Mouse (Mus musculus): Measurements from ENCODE around the gene Gsk3a.

The Gsk3a gene

DNA sequence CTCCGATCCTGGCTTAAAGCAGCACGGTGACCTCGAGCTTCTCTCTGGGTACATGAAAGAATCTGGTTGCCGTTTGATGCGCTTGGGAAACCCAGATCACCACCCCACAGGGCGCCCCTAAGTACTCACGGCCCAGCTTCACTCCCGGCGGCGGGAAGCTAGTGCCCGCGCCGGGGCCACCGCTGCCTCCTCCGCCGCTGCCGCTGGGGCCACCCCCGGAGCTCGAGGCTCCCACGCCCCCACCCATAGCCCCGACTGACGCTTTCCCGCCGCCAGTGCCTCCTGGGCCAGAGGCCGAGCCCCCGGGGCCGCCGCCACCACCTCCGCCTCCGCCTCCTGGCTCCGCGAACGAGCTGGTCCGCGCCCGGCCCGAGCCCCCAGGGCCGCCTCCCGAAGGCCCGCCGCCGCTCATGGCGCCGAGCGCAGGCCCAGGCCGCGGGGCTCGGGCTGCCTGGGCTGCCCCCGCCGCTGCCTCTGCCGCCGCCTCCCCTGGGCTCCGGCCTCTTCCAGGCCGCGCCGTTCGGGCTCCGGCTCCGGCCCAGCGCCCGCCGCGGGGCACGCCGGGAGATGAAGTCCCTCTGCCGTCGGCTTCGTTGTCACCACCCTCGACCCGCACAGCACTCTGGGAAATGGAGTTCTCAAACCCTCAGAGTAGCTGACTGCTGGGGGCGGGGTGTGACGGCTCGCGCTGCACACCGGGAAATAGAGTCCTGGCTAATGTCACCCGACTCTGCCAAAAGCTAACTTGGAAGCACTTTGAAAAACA is at the start of gene Gsk3a:
TSS of gene Gsk3a (minus strand) at position 603 of the 766 bp plus-strand sequence.
- peak; percentile 94 for DNase-seq (ENCODE audit: low read depth, low spot score)

DNA sequence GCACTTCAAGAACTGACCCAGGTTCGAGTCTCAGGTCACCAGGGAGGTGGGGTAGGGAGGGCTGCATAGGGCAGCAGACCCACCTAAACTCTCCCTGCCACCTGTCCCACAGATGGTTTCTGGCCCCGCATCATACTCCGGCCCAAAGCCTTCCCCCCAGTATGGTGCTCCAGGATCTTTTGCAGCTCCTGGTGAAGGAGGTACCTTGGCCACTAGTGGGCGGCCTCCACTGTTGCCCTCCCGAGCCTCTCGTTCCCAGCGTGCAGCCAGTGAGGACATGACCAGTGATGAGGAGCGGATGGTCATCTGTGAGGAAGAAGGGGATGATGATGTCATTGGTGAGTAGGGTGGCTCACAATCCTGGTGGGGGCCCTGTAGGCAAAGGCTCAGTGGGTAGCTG is 49.3 kb upstream of the Gsk3a start:
- DNase-seq (ENCODE audit: low read depth, low spot score): no peak

DNA sequence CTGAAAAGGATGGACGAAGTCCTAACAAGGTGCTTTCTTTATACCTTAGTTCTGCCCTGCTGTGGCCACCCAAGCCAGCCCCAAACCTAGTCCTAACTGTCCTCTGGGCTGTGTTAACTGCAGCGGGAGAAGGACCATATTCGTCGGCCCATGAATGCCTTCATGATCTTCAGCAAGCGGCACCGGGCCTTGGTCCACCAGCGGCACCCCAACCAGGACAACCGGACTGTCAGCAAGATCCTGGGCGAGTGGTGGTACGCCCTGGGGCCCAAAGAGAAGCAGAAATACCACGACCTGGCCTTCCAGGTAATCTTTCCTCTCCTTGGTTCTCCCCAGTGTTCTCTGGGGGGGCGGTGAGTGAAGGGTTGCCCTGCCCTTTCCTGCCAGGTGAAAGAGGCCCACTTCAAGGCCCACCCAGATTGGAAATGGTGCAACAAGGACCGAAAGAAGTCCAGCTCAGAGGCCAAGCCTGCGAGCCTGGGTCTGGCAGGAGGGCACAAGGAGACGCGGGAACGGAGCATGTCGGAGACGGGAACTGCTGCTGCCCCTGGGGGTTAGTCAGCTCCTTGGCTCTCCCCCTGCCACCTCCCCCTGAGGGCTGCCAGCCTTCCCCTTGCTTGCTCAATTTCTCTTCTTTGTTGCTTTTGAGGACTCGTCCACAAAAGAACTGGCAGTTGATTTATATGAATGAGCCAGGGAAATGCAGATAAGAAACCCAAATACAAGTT is 48.0 kb upstream of the Gsk3a start:
- no peak for DNase-seq (ENCODE audit: low read depth, low spot score)

DNA sequence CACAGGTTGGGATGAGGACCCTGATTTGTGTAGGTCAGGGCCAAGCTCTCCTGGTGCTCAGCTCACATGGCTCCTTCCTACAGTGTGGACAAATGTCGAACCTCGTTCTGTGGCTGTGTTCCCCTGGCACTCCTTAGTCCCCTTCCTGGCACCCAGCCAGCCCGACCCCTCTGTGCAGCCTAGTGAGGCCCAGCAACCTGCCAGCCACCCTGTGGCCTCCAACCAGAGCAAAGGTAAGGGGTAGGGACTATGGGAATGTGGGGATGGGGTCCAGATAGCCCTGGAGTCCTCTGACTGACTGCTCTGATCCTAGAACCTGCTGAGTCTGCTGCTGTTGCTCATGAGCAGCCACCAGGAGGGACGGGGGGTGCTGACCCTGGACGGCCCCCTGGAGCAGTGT is 47.1 kb upstream of the Gsk3a start:
- no peak for DNase-seq (ENCODE audit: low read depth, low spot score)

DNA sequence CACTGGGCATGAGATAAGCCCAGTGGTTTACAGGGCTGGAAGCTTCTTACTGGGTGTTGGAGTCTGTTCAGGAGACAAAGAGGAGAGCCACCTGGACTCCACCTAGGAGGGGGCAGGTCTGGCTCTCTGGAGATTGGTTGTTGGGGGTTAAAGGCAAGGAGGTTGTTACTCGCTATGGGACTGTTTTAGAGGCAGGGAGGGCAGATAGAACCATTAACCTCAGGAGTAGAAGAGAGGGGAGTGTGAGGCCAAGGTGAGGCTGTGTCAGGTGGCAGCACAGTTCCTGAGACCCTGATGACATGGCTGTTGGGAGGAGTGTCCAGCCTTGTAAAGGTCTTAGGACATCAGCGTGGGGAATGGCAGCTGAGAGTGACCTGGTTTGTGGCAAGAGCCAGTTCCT is 46.5 kb upstream of the Gsk3a start:
- DNase-seq (ENCODE audit: low read depth, low spot score): no peak

DNA sequence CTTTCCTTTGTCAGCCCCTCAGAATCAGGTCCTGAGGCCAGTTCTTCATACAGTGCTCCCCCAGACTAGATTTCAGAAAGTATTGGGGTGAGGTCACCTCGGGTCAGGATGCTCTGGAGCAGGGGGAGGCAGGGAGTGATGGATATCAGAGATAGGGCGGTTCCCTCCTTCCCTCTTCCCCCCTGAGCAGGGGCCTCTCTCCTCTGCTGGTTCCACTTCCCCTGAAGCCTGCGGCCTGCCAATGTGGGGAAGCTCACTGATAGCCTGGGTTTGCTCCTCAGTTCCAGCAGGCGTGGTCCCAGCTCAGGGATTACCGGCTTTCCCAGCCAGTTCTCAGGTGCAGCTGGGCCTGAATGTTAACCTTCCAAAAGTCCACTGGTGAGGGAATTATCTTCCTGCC is 46.0 kb upstream of the Gsk3a start:
- DNase-seq (ENCODE audit: low read depth, low spot score): no peak

DNA sequence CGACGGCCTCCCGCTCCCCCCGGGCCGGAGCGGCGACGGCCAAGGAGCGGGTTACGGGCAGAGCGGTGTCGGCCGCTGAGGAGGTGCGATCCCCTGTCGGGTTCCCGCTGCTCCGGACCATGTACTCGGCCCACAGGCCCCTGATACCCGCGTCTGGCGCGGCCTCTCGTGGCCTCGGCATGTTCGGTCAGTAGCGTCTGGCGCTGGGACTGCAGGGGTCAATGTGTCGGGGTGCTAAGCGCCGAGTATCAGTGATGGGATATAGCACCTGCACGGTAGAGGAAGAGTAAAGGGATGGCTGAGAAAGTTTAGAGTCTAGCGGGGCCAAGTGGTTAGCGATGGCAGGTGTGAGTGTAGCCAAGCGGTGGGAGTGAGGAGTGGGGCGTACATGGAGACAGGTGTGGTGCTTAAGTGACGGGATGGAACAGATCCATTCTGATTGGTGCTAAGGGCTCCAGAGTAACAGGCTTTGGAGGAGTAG is 45.1 kb upstream of the Gsk3a start:
- DNase-seq (ENCODE audit: low read depth, low spot score): no peak

DNA sequence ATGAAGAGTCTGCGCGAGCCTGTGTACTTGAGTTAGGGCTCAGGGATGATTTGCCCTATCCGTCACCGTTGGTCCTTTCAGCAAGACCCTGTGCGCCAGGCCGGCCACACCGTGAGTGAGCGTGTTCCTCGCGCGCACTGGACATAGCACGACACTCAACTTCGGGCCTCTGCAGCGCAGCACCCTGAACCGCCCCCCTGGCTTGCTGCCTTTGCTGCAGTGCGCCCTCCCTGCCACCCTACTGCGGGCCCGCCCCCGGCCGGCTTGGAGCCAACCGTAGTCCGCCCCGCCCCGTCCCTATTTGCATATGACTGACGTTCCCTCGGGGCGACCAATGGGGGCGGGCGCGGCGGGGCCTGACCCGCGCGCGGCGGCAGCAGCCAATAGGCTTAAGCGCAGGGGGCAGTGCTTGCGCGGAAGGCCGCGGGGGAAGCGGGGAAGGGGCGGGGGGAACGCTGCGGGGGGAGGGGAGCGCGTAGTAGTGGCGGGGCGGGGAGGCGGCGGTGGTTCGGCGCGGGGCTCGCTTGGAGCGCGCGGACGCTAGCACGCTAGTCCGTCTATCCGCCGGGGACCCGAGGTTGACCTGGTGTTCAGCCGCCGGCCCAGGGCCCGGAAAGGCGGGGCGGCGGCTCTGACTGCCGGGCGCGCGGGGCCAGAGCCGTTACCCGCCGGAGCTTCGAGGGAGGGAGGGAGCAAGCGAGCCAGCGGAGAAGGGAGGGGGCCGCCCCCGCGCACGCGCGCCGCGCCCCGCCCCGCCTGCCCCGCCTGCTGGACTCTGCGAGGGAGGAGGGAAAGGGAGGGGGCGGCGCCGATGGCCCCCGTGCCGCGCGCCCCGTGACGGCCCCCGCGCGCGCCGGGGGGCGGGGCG is 44.3 kb upstream of the Gsk3a start:
- DNase-seq (ENCODE audit: low read depth, low spot score): peak; percentile 97

DNA sequence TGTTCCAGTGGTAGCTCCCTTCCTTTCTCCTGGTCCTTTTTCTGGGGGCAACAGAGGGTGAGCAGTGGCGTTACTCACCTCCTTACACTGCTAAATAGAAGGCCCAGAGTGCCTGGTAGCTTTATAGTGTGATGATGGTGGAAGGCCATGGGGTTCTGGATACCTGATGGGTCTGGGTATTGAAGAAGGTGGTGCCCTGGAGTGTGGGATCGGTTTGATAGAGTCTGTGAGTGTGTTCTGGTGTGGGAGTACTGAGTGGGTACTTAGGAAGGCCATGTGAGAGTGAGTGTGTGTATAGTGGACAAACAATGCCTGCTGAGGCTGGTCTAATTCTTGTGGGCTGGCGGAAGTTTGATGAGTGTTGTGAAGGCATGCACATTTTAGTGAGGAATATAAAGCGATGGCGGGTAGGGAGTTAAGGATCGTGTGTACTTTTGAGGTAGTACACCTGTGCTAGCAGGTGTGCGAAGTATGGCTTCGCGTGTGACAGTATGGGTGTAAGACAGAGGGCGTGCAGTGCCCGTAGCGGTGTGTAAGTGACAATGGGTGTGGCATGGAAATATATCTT is 43.6 kb upstream of the Gsk3a start:
- DNase-seq (ENCODE audit: low read depth, low spot score): no peak

DNA sequence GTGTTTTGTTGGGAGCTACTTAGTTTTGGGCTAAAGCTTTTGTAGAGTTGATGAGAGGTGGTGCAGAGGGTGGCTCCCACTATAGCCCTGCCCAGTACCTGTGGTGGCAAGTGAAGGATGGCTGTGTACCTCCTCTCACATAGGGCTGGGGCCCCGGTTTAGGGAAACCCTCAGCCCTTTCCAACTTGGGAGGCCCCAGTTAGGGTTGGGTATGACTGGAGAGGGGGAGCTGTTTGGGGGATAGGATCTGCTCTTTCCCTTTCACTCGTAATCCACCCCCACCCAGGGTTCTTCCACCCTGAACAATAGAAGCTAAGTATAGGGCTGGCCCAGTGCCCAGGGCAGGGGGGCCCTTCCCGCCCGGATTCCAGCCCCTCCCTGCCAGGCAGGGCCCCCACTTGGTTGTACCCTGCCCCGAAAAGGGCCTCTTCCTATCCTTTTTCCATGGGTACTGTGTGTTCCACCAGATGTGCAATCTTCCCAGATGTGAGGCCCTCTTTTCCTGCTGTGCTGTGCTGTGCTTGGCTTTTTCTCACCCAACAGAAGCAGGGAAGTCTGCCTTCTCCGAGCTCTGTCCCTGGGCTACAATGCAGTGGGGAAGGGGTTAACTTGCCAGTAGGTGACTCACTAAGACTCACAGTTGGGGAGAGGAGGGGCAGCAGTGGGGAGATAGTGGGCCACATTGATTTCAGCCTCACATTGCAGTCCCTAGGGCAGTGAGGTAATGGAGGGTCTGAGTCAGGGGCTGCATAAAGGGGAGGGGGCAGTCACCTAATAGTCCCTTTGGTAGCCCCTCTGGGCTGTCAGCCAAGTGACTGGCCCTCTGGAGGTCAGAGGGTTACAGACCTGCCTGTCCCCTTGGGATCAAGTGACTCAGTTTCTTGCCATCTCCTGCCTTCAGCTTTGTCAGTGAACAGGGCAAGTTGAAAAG is 42.5 kb upstream of the Gsk3a start:
- DNase-seq (ENCODE audit: low read depth, low spot score): peak; percentile 52

DNA sequence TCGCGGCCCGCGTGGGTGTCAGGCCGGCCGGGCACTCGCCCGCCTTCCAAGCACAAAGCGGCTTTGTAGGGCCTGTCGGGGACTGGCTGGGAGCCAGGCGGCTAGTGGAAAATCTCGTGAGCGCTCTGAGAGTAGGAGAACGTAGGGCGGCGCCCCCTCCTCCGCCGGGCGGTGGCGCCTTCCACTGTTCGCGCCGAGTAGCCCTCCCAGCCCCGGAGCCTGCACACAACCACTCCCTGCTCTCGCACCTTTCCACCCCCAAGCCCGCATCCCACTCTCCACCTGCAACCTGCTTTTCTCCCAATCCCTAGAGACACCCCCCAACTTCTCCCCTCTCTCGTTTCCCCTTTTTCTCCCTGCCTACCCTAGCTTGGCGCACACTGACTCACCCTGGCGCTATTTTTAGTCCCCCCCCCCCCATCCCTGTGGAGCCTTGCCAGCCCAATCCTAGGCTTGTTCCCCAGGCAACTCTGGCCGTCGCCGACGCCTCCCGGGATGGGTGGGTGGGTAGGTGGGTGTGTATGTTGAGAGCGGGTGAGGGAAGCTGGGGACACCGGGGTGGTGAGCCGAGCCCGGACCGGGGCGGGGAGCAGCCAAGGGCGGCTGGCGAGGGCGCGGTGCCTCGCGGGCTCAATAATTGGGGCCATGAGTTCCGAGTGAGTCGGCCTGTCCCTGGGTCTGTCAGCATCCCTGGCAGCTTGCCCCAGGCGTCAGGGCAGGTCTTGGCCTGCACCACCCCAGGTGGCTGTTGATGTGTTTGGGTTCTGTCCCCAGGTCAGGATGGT is 41.6 kb upstream of the Gsk3a start:
- peak; percentile 83 for DNase-seq (ENCODE audit: low read depth, low spot score)

DNA sequence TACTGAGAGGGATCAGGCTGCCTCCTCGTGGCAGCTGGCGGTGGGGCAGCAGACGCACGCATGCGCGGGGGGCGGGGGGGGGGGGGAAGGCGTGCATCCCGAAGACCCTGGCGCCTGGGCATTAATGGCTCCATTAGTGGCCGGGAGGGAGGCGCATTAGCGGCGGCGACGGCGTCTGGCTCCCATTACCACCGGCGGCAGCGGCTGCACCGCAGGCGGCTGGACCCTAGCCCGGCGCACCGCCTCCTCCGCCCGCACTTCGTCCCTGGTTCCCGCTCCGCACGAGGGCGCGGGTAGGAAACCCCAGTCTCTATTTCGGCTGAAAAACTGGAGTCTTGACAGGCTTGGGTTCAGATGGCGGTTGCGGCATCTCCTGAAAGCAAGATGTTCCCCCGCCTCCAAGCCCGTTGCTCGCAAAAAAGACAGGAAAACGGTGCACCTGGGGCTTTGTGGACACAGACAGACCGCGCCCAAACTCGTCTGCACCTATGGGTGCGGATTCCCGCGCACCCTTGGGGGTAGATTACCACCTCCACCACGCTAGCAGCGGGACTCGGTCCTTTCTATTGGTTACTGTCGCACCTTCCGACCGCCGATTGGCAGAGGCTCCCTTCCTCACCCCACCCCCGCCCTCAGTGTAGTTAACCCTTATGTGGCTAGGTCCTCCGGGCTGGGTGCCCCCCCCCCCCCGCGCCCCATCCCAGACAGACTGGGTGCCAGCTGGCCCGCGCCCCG is 40.9 kb upstream of the Gsk3a start:
- peak; percentile 85 for DNase-seq (ENCODE audit: low read depth, low spot score)

DNA sequence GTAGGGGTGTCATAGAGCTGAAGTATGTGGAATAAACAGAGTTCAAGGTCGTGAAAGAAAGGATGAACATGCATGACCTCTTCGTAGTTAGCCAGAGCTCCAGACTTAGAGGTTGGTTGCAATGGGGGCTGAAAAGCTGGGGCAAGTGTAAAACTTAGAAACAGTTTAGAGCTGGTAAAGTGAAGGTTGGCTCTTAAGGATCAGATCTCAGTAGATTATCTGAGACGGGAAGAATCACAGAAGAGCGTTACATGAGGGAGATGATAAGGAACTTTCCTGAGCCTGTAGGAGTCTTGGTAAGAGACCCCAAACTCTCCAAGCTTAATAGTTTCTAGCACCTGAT is 40.3 kb upstream of the Gsk3a start:
- no peak for DNase-seq (ENCODE audit: low read depth, low spot score)

DNA sequence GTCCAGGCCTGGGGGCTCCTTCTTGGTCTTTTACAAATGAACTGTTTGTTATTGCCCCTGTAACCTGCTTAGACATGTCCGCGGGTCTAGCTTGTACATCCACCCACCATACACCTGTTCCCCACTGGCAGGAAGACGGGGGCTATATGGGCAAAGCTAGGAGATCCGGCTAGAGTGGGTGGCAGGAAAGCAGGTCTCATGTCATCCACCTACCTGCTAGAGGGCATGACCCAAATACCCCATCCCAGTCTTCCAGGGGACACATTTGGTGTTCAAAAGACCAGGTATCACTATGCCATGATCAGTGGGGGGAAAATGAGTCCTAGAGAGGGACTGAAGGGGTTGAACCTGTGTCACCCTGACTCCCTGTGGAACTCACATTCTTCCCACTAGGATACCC is 39.8 kb upstream of the Gsk3a start:
- DNase-seq (ENCODE audit: low read depth, low spot score): no peak

DNA sequence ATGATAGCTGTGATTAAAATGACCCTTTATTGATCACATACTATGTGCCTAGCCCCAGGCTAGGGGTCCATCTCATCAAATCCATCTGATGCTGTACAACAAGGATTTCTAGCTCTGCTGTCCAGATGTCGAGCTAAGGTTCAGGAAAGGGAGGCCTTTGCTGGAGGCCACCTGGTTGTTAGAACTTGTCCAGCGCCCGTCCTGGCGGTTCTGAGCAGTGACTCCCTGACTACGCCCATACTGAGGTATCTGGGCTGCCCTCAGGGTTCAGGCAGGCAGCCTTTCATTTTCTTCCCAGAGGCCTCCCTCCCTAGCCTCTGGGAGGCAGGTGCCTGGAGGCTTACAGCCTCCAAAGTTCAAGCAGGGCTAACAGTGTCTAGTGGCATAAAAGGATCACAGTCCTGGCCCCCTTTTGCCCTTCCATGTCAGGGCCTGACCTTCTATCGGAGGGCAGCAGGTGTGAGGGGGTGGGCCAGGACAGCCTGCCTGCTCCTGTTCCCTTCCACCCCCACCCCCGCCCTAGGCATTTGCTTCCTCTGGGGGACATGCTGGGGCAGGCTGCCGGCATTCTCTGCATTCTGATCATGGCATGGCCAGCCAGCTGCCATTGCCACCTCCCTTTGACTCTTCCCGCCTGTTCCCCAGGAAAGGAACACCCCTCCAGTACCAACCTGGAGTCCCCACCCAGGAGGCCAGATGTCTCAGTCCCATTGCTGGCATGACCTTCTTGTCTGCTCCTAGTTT is 38.1 kb upstream of the Gsk3a start:
- DNase-seq (ENCODE audit: low read depth, low spot score): no peak

DNA sequence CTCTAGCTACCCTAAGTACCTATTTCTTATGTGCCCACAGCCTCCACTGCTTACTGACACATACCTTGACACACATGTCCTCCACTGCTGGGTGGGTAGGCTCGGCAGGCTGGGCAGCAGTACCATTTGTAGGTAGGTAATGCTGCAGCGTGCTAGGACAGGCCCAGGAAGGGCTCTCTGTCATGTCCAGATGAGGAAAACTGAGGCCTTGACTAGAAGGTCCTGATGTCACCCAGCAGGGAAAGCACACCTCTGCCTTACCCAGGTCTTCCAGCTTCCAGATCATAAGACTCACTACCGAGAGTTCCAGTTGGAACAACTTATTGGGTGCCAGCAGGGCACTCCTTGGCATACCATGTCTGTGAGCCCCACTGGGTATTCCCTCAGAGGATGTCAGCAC is 37.3 kb upstream of the Gsk3a start:
- no peak for DNase-seq (ENCODE audit: low read depth, low spot score)

DNA sequence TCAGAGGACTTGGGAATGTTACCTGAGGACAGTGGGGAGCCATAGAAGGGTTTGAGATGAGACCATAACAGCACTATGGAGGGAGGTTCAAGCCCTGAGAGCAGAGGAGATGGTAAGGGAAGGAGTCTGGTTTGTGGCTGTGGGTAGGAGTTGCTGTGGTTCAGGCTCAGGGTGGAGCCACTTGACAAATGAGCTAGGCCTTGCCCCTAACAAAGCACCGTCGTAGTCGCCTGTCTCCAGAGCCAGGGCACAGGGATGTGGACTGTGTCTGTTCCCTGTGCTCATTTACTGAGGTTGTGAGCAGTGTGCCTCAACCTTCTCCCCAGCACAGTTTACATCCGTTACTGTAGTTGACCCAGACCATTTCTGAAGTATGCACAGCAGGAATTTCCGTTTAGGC is 36.9 kb upstream of the Gsk3a start:
- DNase-seq (ENCODE audit: low read depth, low spot score): no peak
